Comparison of ENCODE assay signal across 11 mouse cellular contexts in genomic region chr5:66603746-66604145, GRCm38 (mm10). TPM values are rescaled to one million over a fixed set of nuclear protein-coding genes. Genes with fewer than 3 reads are reported as not detected.
A peak's percentile ranks its signal among the peaks of the same experiment; 100 is the strongest.
DNase-seq lines count a peak whose midpoint lies in the region; ATAC-seq lines count a peak whose summit lies in the region.
"Had no signal": no experiment of that assay in that cellular context is flagged by ENCODE, and none has a peak within 500 bp of the region (broad histone marks: within the 10 kb centered on the region; RNA-seq: fewer than 3 reads in every experiment).

No protein-coding gene starts in this region.

- 63% methylated on average over 8 of the region's 8 CpGs for WGBS in hindbrain, embryonic 13.5 days
- WGBS in hindbrain, embryonic 10.5 days: 52% methylated on average over 8 of the region's 8 CpGs
- 30% methylated on average over 8 of the region's 8 CpGs for WGBS in heart, embryonic 12.5 days

- H3K9ac ChIP-seq in hindbrain, embryonic 13.5 days: no peak overlapping the region
- H3K9ac ChIP-seq in heart, embryonic 12.5 days: no peak overlapping the region
- H3K9ac ChIP-seq: liver, embryonic 15.5 days; neural tube, embryonic 15.5 days had no signal

- no peak overlapping the region for H3K4me2 ChIP-seq in hindbrain, embryonic 13.5 days
- H3K4me2 ChIP-seq in heart, embryonic 12.5 days: peak overlapping the region; percentile 18; the same call in 1 of the 2 replicates
- H3K4me2 ChIP-seq: liver, embryonic 15.5 days; neural tube, embryonic 15.5 days had no signal

- no peak for ATAC-seq in hindbrain, embryonic 13.5 days (ENCODE audit: low FRiP score)
- peak; percentile 35; the same call in 1 of the 2 replicates for ATAC-seq in heart, embryonic 12.5 days (ENCODE audit: insufficient number of reproducible peaks, low FRiP score)
- no peak for ATAC-seq in frontal cortex, adult (ENCODE audit: low TSS enrichment)
- ATAC-seq: inflammation-experienced regulatory T-cells, adult 6 months had no signal

- H3K9me3 ChIP-seq in hindbrain, embryonic 13.5 days: no peaks in the 10 kb centered on the region
- no peaks in the 10 kb centered on the region for H3K9me3 ChIP-seq in hindbrain, embryonic 10.5 days
- H3K9me3 ChIP-seq in heart, embryonic 12.5 days (replicated peaks): no peaks in the 10 kb centered on the region; the same call in 1 of the 2 replicates
- H3K9me3 ChIP-seq: liver, embryonic 15.5 days; neural tube, embryonic 15.5 days had no signal

- H3K36me3 ChIP-seq in hindbrain, embryonic 13.5 days: no peaks in the 10 kb centered on the region
- H3K36me3 ChIP-seq in hindbrain, embryonic 10.5 days: no peaks in the 10 kb centered on the region
- no peaks in the 10 kb centered on the region for H3K36me3 ChIP-seq in heart, embryonic 12.5 days
- H3K36me3 ChIP-seq: liver, embryonic 15.5 days; neural tube, embryonic 15.5 days had no signal

- no peak for DNase-seq in hindbrain, embryonic 10.5 days (ENCODE audit: low spot score)
- peak; percentile 44 to 63 for DNase-seq in adrenal gland, postnatal 36 days
- peak; percentile 61 to 74 for DNase-seq in kidney, postnatal 25 days
- DNase-seq in right cerebral cortex, postnatal 10 days (ENCODE audit: low spot score in 2 of 2): no peak
- DNase-seq in c-Kit-positive CD71-positive TER-119-positive erythroid progenitor cells, embryonic 14.5 days (ENCODE audit: low spot score): no peak

- no peaks in the 10 kb centered on the region for H3K27me3 ChIP-seq in hindbrain, embryonic 13.5 days
- no peaks in the 10 kb centered on the region for H3K27me3 ChIP-seq in hindbrain, embryonic 10.5 days (ENCODE audit: insufficient read depth, poor library complexity, severe bottlenecking)
- H3K27me3 ChIP-seq in heart, embryonic 12.5 days (replicated peaks): no peaks in the 10 kb centered on the region
- H3K27me3 ChIP-seq: liver, embryonic 15.5 days; neural tube, embryonic 15.5 days had no signal

- H3K4me1 ChIP-seq in hindbrain, embryonic 13.5 days (replicated peaks): peaks cover 32% of the 10 kb centered on the region
- peaks cover 29% of the 10 kb centered on the region for H3K4me1 ChIP-seq in hindbrain, embryonic 10.5 days (replicated peaks)
- peaks cover 52% of the 10 kb centered on the region for H3K4me1 ChIP-seq in heart, embryonic 12.5 days (replicated peaks)

- peak overlapping the region; percentile 12; the same call in 1 of the 2 replicates for H3K27ac ChIP-seq in hindbrain, embryonic 13.5 days
- no peak overlapping the region for H3K27ac ChIP-seq in hindbrain, embryonic 10.5 days
- peak overlapping the region; percentile 55 for H3K27ac ChIP-seq in heart, embryonic 12.5 days (ENCODE audit: poor library complexity, severe bottlenecking)
- H3K27ac ChIP-seq: liver, embryonic 15.5 days; neural tube, embryonic 15.5 days had no signal

- no peak overlapping the region for H3K4me3 ChIP-seq in hindbrain, embryonic 13.5 days
- no peak overlapping the region for H3K4me3 ChIP-seq in hindbrain, embryonic 10.5 days
- no peak overlapping the region for H3K4me3 ChIP-seq in heart, embryonic 12.5 days
- H3K4me3 ChIP-seq: liver, embryonic 15.5 days; neural tube, embryonic 15.5 days had no signal

RNA-seq across cellular contexts. Expression of gene Apbb2, which starts 14.8 kb away (rescaled TPM):
- 126 TPM in 2 replicates for polyA plus RNA-seq in hindbrain, embryonic 13.5 days (2015; fragmentation: Nextera tagmentation; extraction: Ambion mirVana)
- polyA plus RNA-seq in hindbrain, embryonic 10.5 days (2016; fragmentation: Nextera tagmentation; extraction: Ambion mirVana): 28.2 and 44.4 TPM in 2 replicates
- 10 to 100 TPM; 69.0 to 71.7 TPM for total RNA-seq in adrenal gland, postnatal 36 days (2021)
- 30.7 and 32.1 TPM in 2 replicates for polyA plus RNA-seq in heart, embryonic 12.5 days (2016; fragmentation: Nextera tagmentation; extraction: Ambion mirVana)

Comparison
In these comparisons a context has a peak if more than half of its experiments do, and no peak if none do; other contexts are left out.
1. DNase-seq: peak in adrenal gland, postnatal 36 days (2 of 2) and kidney, postnatal 25 days (2 of 2); none in hindbrain, embryonic 10.5 days (single experiment), right cerebral cortex, postnatal 10 days (0 of 2) and c-Kit-positive CD71-positive TER-119-positive erythroid progenitor cells, embryonic 14.5 days (single experiment).